In the genomic region with DNA sequence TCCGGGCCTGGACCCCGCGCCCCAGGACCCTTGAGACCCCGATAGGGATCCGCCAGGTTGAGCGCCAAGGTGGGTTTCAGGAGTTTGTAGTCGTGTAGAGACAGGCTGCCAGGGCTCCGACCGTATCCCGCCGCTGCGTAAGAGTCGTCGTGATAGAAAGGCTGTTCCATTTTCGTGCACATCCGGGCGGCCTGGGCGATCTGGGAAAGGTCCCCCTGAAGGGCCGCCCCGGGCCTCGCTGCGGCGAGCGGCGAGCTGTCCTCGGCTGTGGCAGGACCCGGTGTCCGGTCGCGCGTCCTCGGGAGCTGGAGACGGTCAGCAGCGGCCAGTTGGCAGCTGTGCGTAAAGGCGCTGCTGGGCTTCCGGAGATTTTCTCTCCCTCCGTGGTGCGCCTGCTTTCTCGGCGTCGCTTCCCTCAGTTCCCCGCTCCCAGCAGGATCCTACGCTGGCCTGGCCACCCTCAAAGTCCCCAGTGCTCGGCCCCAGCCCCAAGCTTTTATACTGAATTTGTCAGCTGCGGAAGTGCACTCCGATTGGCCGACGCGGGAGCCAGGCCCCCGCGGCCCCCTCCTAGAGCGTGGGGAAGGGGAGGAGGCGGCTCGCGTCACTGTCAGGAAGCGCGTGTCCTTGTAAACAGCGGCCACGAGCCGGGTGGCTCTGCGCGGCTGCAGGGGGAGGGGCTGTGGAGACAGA, we compare ENCODE assay signal across 7 mouse cellular contexts. TPM values are rescaled to one million over a fixed set of nuclear protein-coding genes. Genes with fewer than 3 reads are reported as not detected.
DNase-seq lines count a peak whose midpoint lies in the region; ATAC-seq lines count a peak whose summit lies in the region.

A gene (minus strand): TSS at position 471 of the 693 bp plus-strand sequence.

- H3K4me1 ChIP-seq in embryonic facial prominence, embryonic 12.5 days = peaks cover 56% of the 10 kb centered on the region
- H3K4me1 ChIP-seq in limb, embryonic 13.5 days = peaks cover 74% of the 10 kb centered on the region
- peaks cover 64% of the 10 kb centered on the region for H3K4me1 ChIP-seq in midbrain, embryonic 15.5 days

- no peaks in the 10 kb centered on the region for H3K9me3 ChIP-seq in embryonic facial prominence, embryonic 12.5 days
- H3K9me3 ChIP-seq in limb, embryonic 13.5 days = no peaks in the 10 kb centered on the region
- no peaks in the 10 kb centered on the region for H3K9me3 ChIP-seq in midbrain, embryonic 15.5 days

- H3K4me2 ChIP-seq in embryonic facial prominence, embryonic 12.5 days (replicated peaks) = peak within 1 kb of the TSS; percentile 98
- H3K4me2 ChIP-seq in limb, embryonic 13.5 days (replicated peaks) = peak within 1 kb of the TSS; percentile 98
- peak within 1 kb of the TSS; percentile 100 for H3K4me2 ChIP-seq in midbrain, embryonic 15.5 days

- peaks cover 6% of the 10 kb centered on the region for H3K36me3 ChIP-seq in embryonic facial prominence, embryonic 12.5 days
- peaks cover 13% of the 10 kb centered on the region for H3K36me3 ChIP-seq in limb, embryonic 13.5 days
- peaks cover 4% of the 10 kb centered on the region; the same call in 1 of the 2 replicates for H3K36me3 ChIP-seq in midbrain, embryonic 15.5 days (replicated peaks)

- peak within 1 kb of the TSS; percentile 50 for H3K4me3 ChIP-seq in embryonic facial prominence, embryonic 12.5 days
- H3K4me3 ChIP-seq in limb, embryonic 13.5 days = peak within 1 kb of the TSS; percentile 59
- peak within 1 kb of the TSS; percentile 55 for H3K4me3 ChIP-seq in midbrain, embryonic 15.5 days

- peak within 1 kb of the TSS; percentile 53 for H3K9ac ChIP-seq in embryonic facial prominence, embryonic 12.5 days
- H3K9ac ChIP-seq in limb, embryonic 13.5 days = peak within 1 kb of the TSS; percentile 71
- peak within 1 kb of the TSS; percentile 63 for H3K9ac ChIP-seq in midbrain, embryonic 15.5 days

- H3K27ac ChIP-seq in embryonic facial prominence, embryonic 12.5 days = peak within 1 kb of the TSS; percentile 54; the same call in 1 of the 2 replicates
- H3K27ac ChIP-seq in limb, embryonic 13.5 days = peak within 1 kb of the TSS; percentile 48; the same call in 1 of the 2 replicates
- H3K27ac ChIP-seq in midbrain, embryonic 15.5 days = peak within 1 kb of the TSS; percentile 64

- peaks cover 33% of the 10 kb centered on the region for H3K27me3 ChIP-seq in embryonic facial prominence, embryonic 12.5 days
- peaks cover 27% of the 10 kb centered on the region for H3K27me3 ChIP-seq in limb, embryonic 13.5 days
- H3K27me3 ChIP-seq in midbrain, embryonic 15.5 days (replicated peaks) = peaks cover 18% of the 10 kb centered on the region

- peak; percentile 97 for DNase-seq in adrenal gland, postnatal 25 days
- peak; percentile 98 for DNase-seq in heart, adult 8-10 months (ENCODE audit: low spot score)
- peak; percentile 97 for DNase-seq in kidney, adult 9 months
- peak; percentile 89 to 96 for DNase-seq in spleen, adult 18-20 months

- ATAC-seq in embryonic facial prominence, embryonic 12.5 days (ENCODE audit: insufficient number of reproducible peaks, insufficient read depth, low FRiP score, low TSS enrichment) = no peak
- ATAC-seq in limb, embryonic 13.5 days (ENCODE audit: low FRiP score, low read depth) = peak; percentile 58
- peak; percentile 41 for ATAC-seq in midbrain, embryonic 15.5 days (replicated peaks)

- under 1% methylated on average over 63 of the region's 63 CpGs for WGBS in embryonic facial prominence, embryonic 12.5 days
- under 1% methylated on average over 63 of the region's 63 CpGs for WGBS in limb, embryonic 13.5 days
- under 1% methylated on average over 63 of the region's 63 CpGs for WGBS in midbrain, embryonic 15.5 days

RNA-seq across cellular contexts. Expression of the gene that starts here (rescaled TPM):
- total RNA-seq in adrenal gland, postnatal 25 days (2021) = 32.8 and 33.2 TPM in 2 replicates
- polyA plus RNA-seq in embryonic facial prominence, embryonic 12.5 days (2016; fragmentation: Nextera tagmentation; extraction: Ambion mirVana) = 8.0 and 9.0 TPM in 2 replicates
- total RNA-seq in heart, adult 8-10 months (2022) = 10 to 100 TPM; 17.8 to 32.3 (median 23.9) TPM
- 8.2 and 8.4 TPM in 2 replicates for polyA plus RNA-seq in limb, embryonic 13.5 days (2015; fragmentation: Nextera tagmentation; extraction: Ambion mirVana)
- polyA plus RNA-seq in midbrain, embryonic 15.5 days (2015; fragmentation: Nextera tagmentation; extraction: Ambion mirVana) = 5.5 and 6.8 TPM in 2 replicates
